Mouse (Mus musculus) neural tube, embryonic 15.5 days (tissue): ENCODE measurements around the gene Klk8. TPM values are rescaled to one million over a fixed set of nuclear protein-coding genes. Genes with fewer than 3 reads are reported as not detected.

Experiments
- ATAC-seq: fragments of 200-750 bp; cut with Nextera tagmentation; 2 replicates; pipeline ENCODE4 v1.8.0; 2017; ENCODE audit warnings: mild to moderate bottlenecking, moderate TSS enrichment, moderate library complexity; ENCODE audit not compliant: low FRiP score
- H3K27ac ChIP-seq: fragments of 300-500 bp; sonication (generic); replicated peaks from 2 replicates; pipeline ENCODE4 v1.5.1; 2015; ENCODE audit warnings: mild to moderate bottlenecking, inconsistent platforms
- H3K27me3 ChIP-seq: fragments of 300-500 bp; sonication (generic); replicated peaks from 2 replicates; pipeline ENCODE4 v1.6.1; 2015; ENCODE audit warnings: inconsistent platforms
- H3K36me3 ChIP-seq: fragments of 300-500 bp; sonication (generic); 2 replicates; pipeline ENCODE4 v1.6.1; 2015; ENCODE audit warnings: inconsistent platforms
- H3K4me1 ChIP-seq: fragments of 300-500 bp; sonication (generic); 2 replicates; pipeline ENCODE4 v1.6.1; 2015; ENCODE audit warnings: inconsistent platforms
- H3K4me2 ChIP-seq: fragments of 300-500 bp; sonication (generic); 2 replicates; pipeline ENCODE4 v1.6.1; 2015; ENCODE audit warnings: inconsistent platforms, mild to moderate bottlenecking, moderate library complexity
- H3K4me3 ChIP-seq: fragments of 300-500 bp; sonication (generic); replicated peaks from 2 replicates; pipeline ENCODE4 v1.5.1; 2015; ENCODE audit warnings: mild to moderate bottlenecking, inconsistent platforms
- H3K9ac ChIP-seq: fragments of 300-500 bp; sonication (generic); replicated peaks from 2 replicates; pipeline ENCODE4 v1.6.1; 2015; ENCODE audit warnings: mild to moderate bottlenecking, inconsistent platforms
- H3K9me3 ChIP-seq: fragments of 300-500 bp; sonication (generic); replicated peaks from 2 replicates; pipeline ENCODE4 v1.6.1; 2016; ENCODE audit warnings: inconsistent platforms
- WGBS: fragments of 180-500 bp; shearing (Covaris S2); methylation state at CpG from one replicate; pipeline ENCODE4 v1.1.7; 2015; ENCODE audit warnings: mixed read lengths; 5-methylcytosine and 5-hydroxymethylcytosine counted together
- polyA plus RNA-seq: library from polyadenylated mRNA; unstranded; fragments of >200 nt; fragmentation: Nextera tagmentation; extraction: Ambion mirVana; gene quantifications from 2 replicates; pipeline ENCODE4 v1.2.1, GENCODE M21; 2015

Klk8 gene
- polyA plus RNA-seq, 1 experiment from 2014 or later, result 12.6 TPM

DNA sequence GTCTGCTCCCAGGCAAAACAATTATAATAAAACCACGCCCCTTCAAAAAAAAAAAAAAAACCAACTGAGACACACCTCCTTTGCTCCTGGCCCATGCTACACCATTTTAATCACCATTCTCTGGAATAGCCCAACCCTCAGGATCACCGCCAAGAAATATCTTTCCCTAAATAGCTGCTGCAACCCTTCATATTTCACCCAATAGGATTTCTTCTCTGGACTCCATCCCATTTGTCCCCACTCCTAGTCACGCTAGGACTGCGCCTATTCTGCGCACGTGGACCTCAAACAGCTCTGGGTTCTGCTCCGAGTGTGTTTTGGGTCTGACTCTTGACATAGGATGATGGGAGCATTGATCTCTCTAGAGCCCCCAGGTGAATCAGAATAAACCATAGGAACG lies 1.0 kb upstream of the Klk8 start:
- 5% methylated on average over 8 of the region's 8 CpGs for whole genome bisulfite sequencing
- ATAC-seq, result peak; percentile 43
- Histone ChIP-seq H3K36me3 (no peaks in the 10 kb centered on the region), H3K9me3 (no peaks in the 10 kb centered on the region), H3K4me3 (peak overlapping the region; percentile 53), H3K4me2 (peak overlapping the region; percentile 87), H3K27me3 (peaks cover 37% of the 10 kb centered on the region), H3K9ac (peak overlapping the region; percentile 45), H3K4me1 (peaks cover 22% of the 10 kb centered on the region), H3K27ac (no peak overlapping the region)

DNA sequence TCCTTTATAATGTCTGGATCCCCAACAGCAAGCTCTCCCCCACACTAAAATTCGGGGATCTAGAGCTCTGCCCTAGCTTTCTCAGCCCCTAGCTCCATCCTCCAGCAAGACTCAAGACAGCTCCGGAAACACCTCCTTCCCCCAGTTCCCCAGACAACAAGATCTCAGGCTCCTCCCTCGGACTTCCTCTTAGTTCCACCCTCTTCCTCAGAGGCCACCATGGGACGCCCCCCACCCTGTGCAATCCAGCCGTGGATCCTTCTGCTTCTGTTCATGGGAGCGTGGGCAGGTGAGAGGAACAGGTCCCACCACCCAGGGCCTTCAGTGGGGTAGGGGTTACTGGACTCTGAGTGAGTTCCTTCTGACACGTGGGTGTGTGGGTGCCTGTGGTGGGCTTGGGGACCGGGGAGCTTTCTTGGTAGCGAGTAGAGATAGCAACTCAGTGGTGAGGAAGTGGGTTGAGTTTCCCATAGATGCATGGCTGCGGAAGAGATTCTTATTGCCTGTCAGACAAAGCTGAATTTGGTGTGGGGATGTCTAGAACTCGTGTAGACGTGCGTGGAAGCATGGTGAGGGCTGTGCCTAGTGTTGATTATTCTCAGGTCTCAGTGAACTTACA lies 576 bp downstream of the Klk8 start:
- peaks cover 37% of the 10 kb centered on the region for H3K27me3 ChIP-seq
- peak overlapping the region; percentile 87 for H3K4me2 ChIP-seq
- H3K9ac ChIP-seq, result peak overlapping the region; percentile 45; the same call in 1 of the 2 replicates
- H3K27ac ChIP-seq, result no peak overlapping the region
- no peaks in the 10 kb centered on the region for H3K36me3 ChIP-seq
- peaks cover 22% of the 10 kb centered on the region for H3K4me1 ChIP-seq
- peak; percentile 46; the same call in 1 of the 2 replicates for ATAC-seq
- WGBS, result 37% methylated on average over 13 of the region's 13 CpGs
- peak overlapping the region; percentile 53 for H3K4me3 ChIP-seq
- no peaks in the 10 kb centered on the region for H3K9me3 ChIP-seq

DNA sequence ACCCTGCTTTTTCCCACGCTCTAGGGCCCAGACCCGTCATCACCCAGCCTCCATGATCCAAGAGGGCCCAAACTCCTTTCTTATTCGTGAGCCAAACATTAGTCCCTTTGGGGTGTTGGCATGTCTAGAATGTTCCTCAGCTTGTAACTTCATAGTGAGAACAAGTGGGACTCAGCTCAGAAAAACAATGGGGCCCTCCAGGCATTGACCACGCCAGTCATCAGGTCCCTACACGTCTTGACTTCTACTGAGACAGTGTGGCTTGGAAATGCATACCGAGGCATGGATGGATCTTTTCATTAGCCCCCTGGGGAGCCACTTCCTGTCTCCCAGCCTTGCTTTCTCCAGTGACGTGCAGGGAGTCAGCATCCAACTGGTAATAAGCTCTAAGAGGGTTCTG lies 2.5 kb downstream of the Klk8 start:
- H3K9me3 ChIP-seq, result no peaks in the 10 kb centered on the region
- 74% methylated on average over 7 of the region's 7 CpGs for WGBS
- ATAC-seq, result no peak

DNA sequence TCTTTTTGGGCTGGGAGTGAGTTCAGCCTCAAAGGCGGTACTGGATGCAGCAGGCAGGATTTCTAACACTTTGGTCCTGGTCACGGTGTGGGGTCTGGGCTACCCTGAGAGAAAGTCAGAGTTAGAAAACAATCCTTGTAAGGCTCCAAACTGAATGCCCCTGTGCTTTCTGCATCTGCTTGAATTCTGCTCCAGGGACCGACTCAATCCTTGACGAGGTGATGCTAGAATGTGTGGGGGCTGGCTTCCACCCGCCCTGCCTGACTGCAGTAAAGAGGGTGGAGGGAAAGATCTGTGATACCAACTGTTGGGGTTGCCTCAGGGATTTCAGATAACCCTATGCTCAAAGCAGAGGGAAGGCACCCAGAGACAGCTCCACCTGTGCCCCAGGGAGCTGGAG lies 13.6 kb downstream of the Klk8 start, which contains the start of gene Klk7:
Gene Klk7 (plus strand): TSS at position 301 of the 400 bp plus-strand sequence.
- H3K9ac ChIP-seq, result no peak within 1 kb of the TSS
- WGBS, result 61% methylated on average over 5 of the region's 5 CpGs
- no peak for ATAC-seq
- H3K9me3 ChIP-seq, result no peaks in the 10 kb centered on the region
- H3K4me2 ChIP-seq, result no peak within 1 kb of the TSS
- H3K27ac ChIP-seq, result no peak within 1 kb of the TSS
- no peaks in the 10 kb centered on the region for H3K4me1 ChIP-seq
- no peaks in the 10 kb centered on the region for H3K27me3 ChIP-seq
- no peaks in the 10 kb centered on the region for H3K36me3 ChIP-seq
- no peak within 1 kb of the TSS for H3K4me3 ChIP-seq

More for the DNA sequence above, 2.5 kb downstream of the Klk8 start:
- H3K4me3 ChIP-seq, result no peak overlapping the region
- peaks cover 22% of the 10 kb centered on the region for H3K4me1 ChIP-seq
- no peak overlapping the region for H3K27ac ChIP-seq
- peaks cover 30% of the 10 kb centered on the region for H3K27me3 ChIP-seq
- no peak overlapping the region for H3K9ac ChIP-seq
- no peak overlapping the region for H3K4me2 ChIP-seq
- no peaks in the 10 kb centered on the region for H3K36me3 ChIP-seq

DNA sequence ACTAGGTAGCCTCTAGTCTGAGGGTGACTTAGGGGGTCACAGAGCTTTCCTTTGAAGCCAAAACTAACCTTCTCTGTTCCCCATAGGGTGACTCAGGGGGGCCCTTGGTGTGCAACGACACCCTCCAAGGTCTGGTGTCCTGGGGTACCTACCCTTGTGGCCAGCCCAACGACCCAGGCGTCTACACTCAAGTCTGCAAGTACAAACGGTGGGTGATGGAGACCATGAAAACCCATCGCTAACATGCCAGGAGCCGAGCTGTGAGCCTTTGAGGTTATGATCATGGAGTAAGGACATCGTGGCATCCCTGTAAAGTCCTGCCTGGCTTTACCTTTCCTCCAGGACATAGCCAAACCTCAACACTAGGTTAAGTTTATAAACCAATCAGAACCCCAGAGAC lies 17.8 kb downstream of the Klk8 start:
- ATAC-seq, result no peak

DNA sequence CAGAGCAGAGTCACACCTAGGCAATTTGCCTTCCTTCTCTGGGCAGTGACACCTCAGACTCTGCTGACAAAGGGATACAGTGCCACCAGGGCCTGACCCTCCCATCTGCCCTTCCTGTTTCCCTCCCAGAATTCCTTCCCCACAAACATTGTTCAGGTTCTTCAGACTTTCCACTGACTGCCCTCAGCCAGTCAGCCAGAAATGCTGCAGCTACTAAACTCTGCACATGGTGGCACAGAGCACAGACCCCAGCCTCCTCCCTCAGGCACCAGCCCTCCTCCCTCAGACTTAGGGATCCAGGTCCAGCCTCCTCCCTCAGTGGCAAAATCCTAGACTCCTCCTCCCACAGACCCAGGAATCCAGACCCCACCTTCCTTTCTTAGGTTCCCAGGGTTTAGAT lies 19.4 kb downstream of the Klk8 start:
- Histone ChIP-seq H3K27ac (no peak overlapping the region), H3K4me1 (no peaks in the 10 kb centered on the region), H3K4me3 (no peak overlapping the region), H3K36me3 (no peaks in the 10 kb centered on the region), H3K9ac (no peak overlapping the region), H3K9me3 (no peaks in the 10 kb centered on the region), H3K4me2 (no peak overlapping the region), H3K27me3 (no peaks in the 10 kb centered on the region)
- ATAC-seq, result no peak

More for the DNA sequence above, 17.8 kb downstream of the Klk8 start:
- no peaks in the 10 kb centered on the region for H3K9me3 ChIP-seq
- H3K27ac ChIP-seq, result no peak overlapping the region
- no peaks in the 10 kb centered on the region for H3K36me3 ChIP-seq
- no peaks in the 10 kb centered on the region for H3K4me1 ChIP-seq
- H3K4me2 ChIP-seq, result no peak overlapping the region
- H3K9ac ChIP-seq, result no peak overlapping the region
- no peaks in the 10 kb centered on the region for H3K27me3 ChIP-seq
- 88% methylated on average over 7 of the region's 7 CpGs for WGBS
- no peak overlapping the region for H3K4me3 ChIP-seq

DNA sequence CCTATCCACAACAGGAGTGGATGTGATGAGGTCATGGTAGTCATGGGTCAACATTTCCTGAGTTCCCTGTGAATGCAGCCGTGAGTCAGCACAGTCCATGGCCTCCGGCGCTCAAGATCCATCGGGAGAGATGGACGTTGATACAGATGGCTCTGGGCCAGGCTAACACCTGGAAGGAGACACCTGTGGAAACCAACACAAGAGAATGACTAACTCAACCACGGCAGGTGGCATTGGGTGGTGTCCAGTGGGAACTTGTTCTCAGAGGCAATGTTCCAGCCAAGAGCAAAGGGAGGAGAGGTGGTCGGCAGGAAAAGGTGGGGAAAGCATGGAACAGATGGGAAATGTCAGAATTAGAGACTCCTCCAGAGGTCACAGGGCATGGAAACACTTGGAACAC lies 24.2 kb downstream of the Klk8 start:
- Histone ChIP-seq H3K9ac (no peak overlapping the region), H3K4me3 (no peak overlapping the region), H3K9me3 (no peaks in the 10 kb centered on the region), H3K27ac (no peak overlapping the region), H3K4me2 (no peak overlapping the region), H3K36me3 (no peaks in the 10 kb centered on the region), H3K4me1 (no peaks in the 10 kb centered on the region), H3K27me3 (no peaks in the 10 kb centered on the region)
- WGBS, result 95% methylated on average over 7 of the region's 7 CpGs
- no peak for ATAC-seq

DNA sequence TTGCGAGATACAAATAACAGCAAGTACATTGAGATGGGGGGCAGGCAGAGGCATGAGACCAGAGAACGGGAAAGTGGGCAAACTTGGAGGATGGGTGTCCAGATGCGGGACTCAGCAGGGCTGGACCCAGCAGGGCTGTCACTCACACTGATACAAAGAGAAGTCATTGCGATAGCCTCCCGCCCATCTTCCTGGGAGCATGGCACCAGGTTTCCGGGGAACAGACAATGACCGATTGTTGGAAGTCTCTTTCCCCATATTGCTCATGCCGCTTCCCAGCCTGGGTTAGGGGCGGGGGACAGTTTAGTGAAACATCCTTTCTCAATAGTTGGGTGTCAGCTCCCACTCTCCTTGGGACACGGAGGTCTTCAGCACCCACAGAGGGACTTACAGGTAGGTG lies 26.8 kb downstream of the Klk8 start, which contains the start of gene Klk6:
Gene Klk6 (plus strand): TSS at position 301 of the 400 bp plus-strand sequence.
- H3K4me2 ChIP-seq, result no peak within 1 kb of the TSS
- no peak within 1 kb of the TSS for H3K9ac ChIP-seq
- no peaks in the 10 kb centered on the region for H3K4me1 ChIP-seq
- no peak for ATAC-seq
- H3K36me3 ChIP-seq, result no peaks in the 10 kb centered on the region
- no peaks in the 10 kb centered on the region for H3K9me3 ChIP-seq
- WGBS, result 82% methylated on average over 10 of the region's 10 CpGs
- no peak within 1 kb of the TSS for H3K27ac ChIP-seq
- H3K4me3 ChIP-seq, result no peak within 1 kb of the TSS
- no peaks in the 10 kb centered on the region for H3K27me3 ChIP-seq

DNA sequence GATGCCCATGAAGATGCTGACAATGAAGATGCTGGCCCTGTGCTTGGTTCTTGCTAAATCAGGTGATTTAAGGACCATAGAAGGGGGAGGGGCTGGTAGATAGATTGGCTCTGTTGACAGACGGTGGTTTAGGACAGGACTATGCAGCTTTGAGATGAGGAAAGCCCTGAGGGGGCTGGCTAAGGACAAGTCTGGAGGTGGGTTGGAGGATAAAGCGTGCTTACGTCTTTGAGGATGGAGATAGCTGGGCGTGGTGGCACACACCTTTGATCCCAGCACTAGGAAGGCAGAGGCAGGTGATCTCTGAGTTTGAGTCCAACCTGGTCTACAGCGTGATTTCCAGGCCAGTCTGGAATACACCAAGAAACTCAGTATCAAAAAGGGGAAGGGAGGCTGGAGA lies 28.7 kb downstream of the Klk8 start:
- Histone ChIP-seq H3K27me3 (no peaks in the 10 kb centered on the region), H3K4me2 (no peak overlapping the region), H3K4me3 (no peak overlapping the region), H3K36me3 (no peaks in the 10 kb centered on the region), H3K9ac (no peak overlapping the region), H3K4me1 (no peaks in the 10 kb centered on the region), H3K27ac (no peak overlapping the region), H3K9me3 (no peaks in the 10 kb centered on the region)
- 92% methylated on average over 5 of the region's 5 CpGs for WGBS
- no peak for ATAC-seq

DNA sequence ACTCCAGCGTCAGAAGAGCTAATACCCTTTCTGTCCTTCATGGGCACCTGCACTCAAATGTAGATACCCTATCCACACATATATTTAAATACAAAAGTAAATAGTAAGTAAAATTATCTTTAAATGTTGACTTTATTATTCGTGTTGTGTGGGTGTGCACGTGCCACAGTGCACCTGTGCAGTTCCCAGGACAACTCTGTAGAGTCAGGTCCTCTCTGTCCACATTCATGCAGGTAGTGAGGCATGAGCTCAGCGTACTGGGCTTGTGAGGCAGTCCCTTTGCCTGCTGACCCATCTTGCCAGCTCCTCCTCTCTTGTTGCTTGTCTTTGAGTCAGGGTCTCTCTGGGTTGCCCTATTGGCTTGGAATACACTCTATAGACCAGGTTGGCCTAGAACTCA lies 30.3 kb downstream of the Klk8 start:
- WGBS, result 86% methylated on average over 4 of the region's 4 CpGs

DNA sequence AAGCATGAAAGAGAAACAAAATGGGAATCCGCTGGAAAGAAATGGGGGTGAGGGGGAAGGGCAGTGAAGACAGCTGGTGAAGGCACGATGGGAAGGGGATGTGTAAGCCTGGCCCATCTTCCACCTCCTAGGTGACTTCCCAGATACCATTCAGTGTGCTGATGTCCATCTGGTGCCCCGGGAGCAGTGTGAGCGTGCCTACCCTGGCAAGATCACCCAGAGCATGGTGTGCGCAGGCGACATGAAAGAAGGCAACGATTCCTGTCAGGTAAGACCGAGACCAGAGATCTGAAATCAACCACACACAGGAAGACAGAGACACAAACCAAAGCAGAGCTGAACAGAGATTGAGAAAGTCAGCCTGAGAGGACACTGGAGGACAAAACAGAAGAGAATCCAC lies 31.6 kb downstream of the Klk8 start:
- H3K4me1 ChIP-seq, result no peaks in the 10 kb centered on the region
- H3K4me3 ChIP-seq, result no peak overlapping the region
- H3K27ac ChIP-seq, result no peak overlapping the region
- no peaks in the 10 kb centered on the region for H3K9me3 ChIP-seq
- 94% methylated on average over 8 of the region's 8 CpGs for WGBS
- H3K36me3 ChIP-seq, result no peaks in the 10 kb centered on the region
- no peak overlapping the region for H3K4me2 ChIP-seq
- H3K27me3 ChIP-seq, result no peaks in the 10 kb centered on the region
- no peak for ATAC-seq
- H3K9ac ChIP-seq, result no peak overlapping the region

More for the DNA sequence above, 30.3 kb downstream of the Klk8 start:
- Histone ChIP-seq H3K27me3 (no peaks in the 10 kb centered on the region), H3K9me3 (no peaks in the 10 kb centered on the region), H3K4me2 (no peak overlapping the region), H3K9ac (no peak overlapping the region), H3K36me3 (no peaks in the 10 kb centered on the region), H3K4me1 (no peaks in the 10 kb centered on the region), H3K4me3 (no peak overlapping the region), H3K27ac (no peak overlapping the region)
- no peak for ATAC-seq

DNA sequence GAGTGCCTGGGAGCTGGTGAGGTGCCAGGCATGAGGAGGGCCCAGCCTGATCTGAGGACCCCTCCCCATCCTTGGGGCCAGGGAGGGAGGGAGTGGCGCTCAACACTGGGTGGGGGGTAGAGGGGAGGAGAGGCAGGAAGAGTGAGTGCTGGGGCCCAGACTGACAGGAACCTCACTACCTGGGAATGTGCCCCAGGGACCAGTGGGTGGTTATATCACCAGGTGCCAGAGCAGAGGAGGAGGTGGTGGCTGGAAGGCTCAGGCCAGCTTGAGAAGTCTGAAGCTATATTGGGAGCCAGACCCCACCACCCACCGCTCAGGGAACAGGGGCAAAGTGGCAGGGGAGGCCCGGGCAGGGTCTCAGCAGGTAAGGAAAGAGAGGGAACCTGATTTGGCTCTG lies 44.3 kb downstream of the Klk8 start, which contains the start of gene Klk5:
Gene Klk5 (plus strand): TSS at position 271 of the 400 bp plus-strand sequence.
- Histone ChIP-seq H3K4me2 (no peak within 1 kb of the TSS), H3K27me3 (no peaks in the 10 kb centered on the region), H3K9ac (no peak within 1 kb of the TSS), H3K36me3 (no peaks in the 10 kb centered on the region), H3K27ac (no peak within 1 kb of the TSS), H3K9me3 (no peaks in the 10 kb centered on the region), H3K4me3 (no peak within 1 kb of the TSS), H3K4me1 (no peaks in the 10 kb centered on the region)
- ATAC-seq, result no peak
- 78% methylated on average over 3 of the region's 3 CpGs for WGBS
